In genomic region chr15:50271646-50272045, GRCm38 (mm10) we compare ENCODE assay signal across 26 mouse cellular contexts.
A peak's percentile ranks its signal among the peaks of the same experiment; 100 is the strongest.
DNase-seq lines count a peak whose midpoint lies in the region; ATAC-seq lines count a peak whose summit lies in the region.
"Had no signal": no experiment of that assay in that cellular context is flagged by ENCODE, and none has a peak within 500 bp of the region (broad histone marks: within the 10 kb centered on the region; RNA-seq: fewer than 3 reads in every experiment).

No protein-coding gene starts in this region.

- peak; percentile 49 for DNase-seq in adrenal gland, adult 2 months
- no peak for DNase-seq in adrenal gland, postnatal 4 days (ENCODE audit: low spot score in 2 of 2)
- DNase-seq in adrenal gland, postnatal 36 days = peak; percentile 3 to 22
- no peak for DNase-seq in adrenal gland, adult 8-10 months
- peak; percentile 74 for DNase-seq in 3T3-L1 (ENCODE audit: low read depth, low spot score)
- DNase-seq in forelimb bud, embryonic 11.5 days (ENCODE audit: low read depth, low spot score) = peak; percentile 3
- no peak for DNase-seq in MN1 (ENCODE audit: low spot score)
- DNase-seq: B cell, adult 2 months; cerebellum, adult 11-12 months; cerebellum, adult 8-10 months; cerebellum, postnatal 10 days; cerebellum, postnatal 36 days; embryo, embryonic 11 days; gastrocnemius, postnatal 10 days; gastrocnemius, postnatal 36 days; heart, adult 2 months; heart, postnatal 14 days; heart, postnatal 4 days; kidney, adult 18-20 months had no signal

- no peak for ATAC-seq in erythroid progenitor cell, adult 5-6 weeks (replicated peaks; ENCODE audit: low FRiP score, poor library complexity, severe bottlenecking)
- ATAC-seq: activated CD4-positive, CD25-positive, alpha-beta regulatory T cell, adult 4 months; forebrain, embryonic 13.5 days; forebrain, embryonic 16.5 days; hindbrain, postnatal 0 days; inflammation-experienced regulatory T-cells, adult 6 months; intestine, embryonic 16.5 days had no signal

Comparison
In these comparisons a context has a peak if more than half of its experiments do, and no peak if none do; other contexts are left out.
1. DNase-seq: peak in adrenal gland, adult 2 months (single experiment), adrenal gland, postnatal 36 days (2 of 2), 3T3-L1 (single experiment) and forelimb bud, embryonic 11.5 days (single experiment); none in adrenal gland, postnatal 4 days (0 of 2), adrenal gland, adult 8-10 months (single experiment) and MN1 (single experiment).